In the genomic region with DNA sequence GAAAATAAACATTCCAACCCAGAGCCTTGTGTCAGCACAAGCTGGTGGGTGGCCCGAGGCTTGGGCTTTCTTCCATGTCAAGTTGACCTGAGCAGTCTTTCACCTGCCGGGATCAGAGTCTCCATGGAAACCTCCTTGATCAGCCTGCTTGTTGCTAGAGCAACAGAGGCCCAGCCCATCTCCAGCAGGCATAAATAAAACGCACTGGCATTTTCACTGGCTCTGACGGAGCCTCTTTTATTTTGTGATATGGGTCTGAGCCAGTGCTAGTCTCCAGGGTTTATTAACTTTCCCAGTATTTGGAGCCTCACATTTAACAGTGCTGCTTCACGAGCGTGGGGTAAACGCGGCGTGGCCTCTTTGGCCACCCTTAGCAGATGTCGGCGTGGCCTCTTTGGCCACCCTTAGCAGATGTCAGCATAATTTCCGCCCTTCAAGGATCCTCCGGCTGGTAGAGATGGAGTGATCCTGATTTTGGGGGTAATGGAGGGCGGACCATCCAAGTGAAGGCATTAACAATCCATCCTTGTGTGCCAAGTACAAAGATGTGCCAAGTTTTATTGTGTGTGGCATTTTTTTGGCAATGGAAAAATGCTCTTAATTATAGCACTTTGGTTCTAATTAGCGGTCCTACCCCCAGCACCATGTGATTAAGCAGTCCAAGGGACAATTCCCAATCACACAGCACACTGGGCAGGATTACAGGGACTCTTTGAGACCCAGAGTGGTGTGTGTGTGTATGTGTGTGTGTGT, we compare ENCODE assay signal across 9 mouse cellular contexts. TPM values are rescaled to one million over a fixed set of nuclear protein-coding genes. Genes with fewer than 3 reads are reported as not detected.
DNase-seq lines count a peak whose midpoint lies in the region; ATAC-seq and TF ChIP-seq lines count a peak whose summit lies in the region.
"Had no signal": no experiment of that assay in that cellular context is flagged by ENCODE, and none has a peak within 500 bp of the region (broad histone marks: within the 10 kb centered on the region; RNA-seq: fewer than 3 reads in every experiment).

No protein-coding gene starts in this region.

- 4% methylated on average over 15 of the region's 15 CpGs for WGBS in forebrain, embryonic 14.5 days
- WGBS in kidney, embryonic 15.5 days = 23% methylated on average over 15 of the region's 15 CpGs
- WGBS in limb, embryonic 11.5 days = 45% methylated on average over 15 of the region's 15 CpGs

- H3K4me1 ChIP-seq in forebrain, embryonic 14.5 days (ENCODE audit: control insufficient read depth, insufficient read depth, low read length) = peaks cover 68% of the 10 kb centered on the region
- H3K4me1 ChIP-seq in kidney, embryonic 15.5 days = peaks cover 58% of the 10 kb centered on the region
- H3K4me1 ChIP-seq in limb, embryonic 11.5 days (ENCODE audit: control insufficient read depth, insufficient read depth, low read length) = peaks cover 21% of the 10 kb centered on the region

- in situ Hi-C loops in Patski (cut with MboI; ENCODE audit: low pct_unique_long_range_greater_than_20kb) = loop anchor here (5.0 kb wide), 1 partner anchor 51 kb away; no protein-coding TSS in a partner anchor

- peak overlapping the region; percentile 13; the same call in 1 of the 2 replicates for H3K4me3 ChIP-seq in forebrain, embryonic 14.5 days (ENCODE audit: low read depth, low read length)
- H3K4me3 ChIP-seq in kidney, embryonic 15.5 days (replicated peaks) = no peak overlapping the region
- no peak overlapping the region for H3K4me3 ChIP-seq in limb, embryonic 11.5 days (ENCODE audit: low read depth, low read length)

- intact Hi-C loops in gastrocnemius, postnatal 14 days (cut with DNase I; ENCODE audit: low total_unique reads) = no loop called here

- H3K4me2 ChIP-seq in forebrain, embryonic 14.5 days (ENCODE audit: low read length) = peak overlapping the region; percentile 53
- H3K4me2 ChIP-seq in kidney, embryonic 15.5 days = peak overlapping the region; percentile 48
- 0 out of 2 replicates have a peak overlapping the region, but pooled peaks have one; percentile 8 for H3K4me2 ChIP-seq in limb, embryonic 11.5 days (ENCODE audit: low read depth, severe bottlenecking)

- POLR2A ChIA-PET in Patski (lab: Charles Lee) = interaction anchor here (0.6 kb wide), 1 partner anchor 79 kb away, joined by 5 read pairs; no protein-coding TSS in a partner anchor

- ATAC-seq in Patski = peak; percentile 88
- ATAC-seq in forebrain, embryonic 14.5 days = peak; percentile 90
- peak; percentile 94 for ATAC-seq in kidney, embryonic 15.5 days (replicated peaks; ENCODE audit: low FRiP score)
- peak; percentile 48; the same call in 1 of the 2 replicates for ATAC-seq in limb, embryonic 11.5 days (ENCODE audit: insufficient number of reproducible peaks, low FRiP score, low TSS enrichment, low read depth)

- H3K27ac ChIP-seq in forebrain, embryonic 14.5 days (ENCODE audit: low read depth, low read length) = peak overlapping the region; percentile 95
- peak overlapping the region; percentile 94 for H3K27ac ChIP-seq in kidney, embryonic 15.5 days
- H3K27ac ChIP-seq in limb, embryonic 11.5 days (replicated peaks; ENCODE audit: low read depth, low read length) = 0 out of 2 replicates have a peak overlapping the region, but pooled peaks have one; percentile 10
- H3K27ac ChIP-seq: liver, embryonic 14.5 days had no signal

- DNase-seq in Patski (ENCODE audit: low read depth, low spot score) = peak; percentile 81
- peak; percentile 89 for DNase-seq in cerebellum, adult 11-12 months
- peak; percentile 97 for DNase-seq in forebrain, embryonic 14.5 days (ENCODE audit: low spot score)
- peak; percentile 57 for DNase-seq in limb, embryonic 11.5 days (ENCODE audit: low spot score)
- peak; percentile 55 for DNase-seq in ovary, postnatal 10 days (ENCODE audit: low spot score)
- no peak for DNase-seq in spleen, postnatal 36 days (ENCODE audit: low spot score in 2 of 2)
- DNase-seq in gastrocnemius, postnatal 14 days = no peak

- TF ChIP-seq CTCF in Patski (IDR thresholded peaks at IDR 0.05) = no peak

- no peaks in the 10 kb centered on the region for H3K27me3 ChIP-seq in Patski
- no peaks in the 10 kb centered on the region for H3K27me3 ChIP-seq in forebrain, embryonic 14.5 days (replicated peaks; ENCODE audit: control insufficient read depth, insufficient read depth, low read length)
- no peaks in the 10 kb centered on the region for H3K27me3 ChIP-seq in kidney, embryonic 15.5 days
- H3K27me3 ChIP-seq in limb, embryonic 11.5 days (ENCODE audit: control insufficient read depth, insufficient read depth, low read length) = no peaks in the 10 kb centered on the region

- no peaks in the 10 kb centered on the region for H3K9me3 ChIP-seq in forebrain, embryonic 14.5 days (replicated peaks; ENCODE audit: control insufficient read depth, low read length)
- no peaks in the 10 kb centered on the region for H3K9me3 ChIP-seq in kidney, embryonic 15.5 days (replicated peaks)
- no peaks in the 10 kb centered on the region for H3K9me3 ChIP-seq in limb, embryonic 11.5 days (ENCODE audit: control insufficient read depth, low read length)

- H3K9ac ChIP-seq in forebrain, embryonic 14.5 days (ENCODE audit: low read length) = peak overlapping the region; percentile 37; the same call in 1 of the 2 replicates
- no peak overlapping the region for H3K9ac ChIP-seq in kidney, embryonic 15.5 days
- no peak overlapping the region for H3K9ac ChIP-seq in limb, embryonic 11.5 days (ENCODE audit: low read length)
- H3K9ac ChIP-seq: liver, embryonic 14.5 days had no signal

- CTCF ChIA-PET in Patski (lab: Charles Lee) = interaction anchor here (0.7 to 1.3 kb wide), 2 partner anchors 20 to 84 kb away, joined by 3 to 4 read pairs; no protein-coding TSS in a partner anchor

- no peaks in the 10 kb centered on the region for H3K36me3 ChIP-seq in forebrain, embryonic 14.5 days (ENCODE audit: control insufficient read depth, insufficient read depth, low read length)
- no peaks in the 10 kb centered on the region for H3K36me3 ChIP-seq in kidney, embryonic 15.5 days
- no peaks in the 10 kb centered on the region for H3K36me3 ChIP-seq in limb, embryonic 11.5 days (ENCODE audit: control insufficient read depth, insufficient read depth, low read length)

RNA-seq across cellular contexts. Expression of a gene that starts 39.2 kb away (rescaled TPM):
- 101 TPM for polyA plus RNA-seq in Patski (2021)
- polyA plus RNA-seq in forebrain, embryonic 14.5 days (2014; fragmentation: Nextera tagmentation; extraction: Ambion mirVana) = 62.1 and 75.4 TPM in 2 replicates
- 122 and 124 TPM in 2 replicates for polyA plus RNA-seq in kidney, embryonic 15.5 days (2015; fragmentation: Nextera tagmentation; extraction: Ambion mirVana)
- polyA plus RNA-seq in limb, embryonic 11.5 days (2014; fragmentation: Nextera tagmentation; extraction: Ambion mirVana) = 75.5 and 80.7 TPM in 2 replicates
- 10 to 100 TPM; 20.6 to 22.4 TPM for total RNA-seq in gastrocnemius, postnatal 14 days (2021)

Comparison
In these comparisons a context has a peak if more than half of its experiments do, and no peak if none do; other contexts are left out.
1. DNase-seq: peak in Patski (single experiment), cerebellum, adult 11-12 months (single experiment), forebrain, embryonic 14.5 days (single experiment), limb, embryonic 11.5 days (single experiment) and ovary, postnatal 10 days (single experiment); none in spleen, postnatal 36 days (0 of 2) and gastrocnemius, postnatal 14 days (single experiment).
2. H3K27ac ChIP-seq: peak in every context shown above with its lines; median percentile 95 in forebrain, embryonic 14.5 days; 94 in kidney, embryonic 15.5 days; 10 in limb, embryonic 11.5 days.
3. Peak in every context shown above with its lines, with median percentiles within 50 percentile points of each other: ATAC-seq and H3K4me2 ChIP-seq.